Mouse (Mus musculus) kidney, embryonic 14.5 days (tissue): ENCODE data around the gene Zfp423. TPM values are rescaled to one million over a fixed set of nuclear protein-coding genes. Genes with fewer than 3 reads are reported as not detected.

Source experiments
- ATAC-seq: fragments of 200-750 bp; cut with Nextera tagmentation; 2 replicates; pipeline ENCODE4 v1.8.0; 2017; ENCODE audit warnings: moderate number of reproducible peaks, mild to moderate bottlenecking, moderate TSS enrichment, moderate library complexity; ENCODE audit not compliant: low FRiP score, low TSS enrichment
- H3K27ac ChIP-seq: fragments of 300-500 bp; sonication (generic); 2 replicates; pipeline ENCODE4 v1.5.1; 2014; ENCODE audit warnings: low read depth, mild to moderate bottlenecking, low read length, moderate library complexity, mixed read lengths
- H3K27me3 ChIP-seq: fragments of 300-500 bp; sonication (generic); 2 replicates; pipeline ENCODE4 v1.6.1; 2014; ENCODE audit warnings: mild to moderate bottlenecking, low read length; ENCODE audit not compliant: control insufficient read depth, insufficient read depth
- H3K36me3 ChIP-seq: fragments of 300-500 bp; sonication (generic); 2 replicates; pipeline ENCODE4 v1.6.1; 2014; ENCODE audit warnings: low read length, mixed read lengths; ENCODE audit not compliant: control insufficient read depth, insufficient read depth
- H3K4me1 ChIP-seq: fragments of 300-500 bp; sonication (generic); 2 replicates; pipeline ENCODE4 v1.6.1; 2014; ENCODE audit warnings: low read length, mixed read lengths; ENCODE audit not compliant: control insufficient read depth, insufficient read depth
- H3K4me2 ChIP-seq: fragments of 300-500 bp; sonication (generic); replicated peaks from 2 replicates; pipeline ENCODE4 v1.6.1; 2014; ENCODE audit warnings: low read depth, mild to moderate bottlenecking, low read length
- H3K4me3 ChIP-seq: fragments of 300-500 bp; sonication (generic); 2 replicates; pipeline ENCODE4 v1.5.1; 2014; ENCODE audit warnings: mild to moderate bottlenecking, low read length
- H3K9ac ChIP-seq: fragments of 300-500 bp; sonication (generic); 2 replicates; pipeline ENCODE4 v1.6.1; 2014; ENCODE audit warnings: low read depth, mild to moderate bottlenecking, low read length, moderate library complexity
- H3K9me3 ChIP-seq: fragments of 300-500 bp; sonication (generic); 2 replicates; pipeline ENCODE4 v1.6.1; 2016; ENCODE audit warnings: low read length; ENCODE audit not compliant: control insufficient read depth
- WGBS: fragments of 180-500 bp; shearing (Covaris S2); extraction: QIAGEN DNeasy Blood & Tissue Kit; methylation state at CpG from one replicate; pipeline ENCODE4 v1.1.7; 2014; 5-methylcytosine and 5-hydroxymethylcytosine counted together
- polyA plus RNA-seq: library from polyadenylated mRNA; unstranded; fragments of >200 nt; fragmentation: Nextera tagmentation; extraction: Ambion mirVana; gene quantifications from 2 replicates; pipeline ENCODE4 v1.2.1, GENCODE M21; 2014

Zfp423 gene
- polyA plus RNA-seq, 1 experiment from 2014 or later = 18.8 TPM

DNA sequence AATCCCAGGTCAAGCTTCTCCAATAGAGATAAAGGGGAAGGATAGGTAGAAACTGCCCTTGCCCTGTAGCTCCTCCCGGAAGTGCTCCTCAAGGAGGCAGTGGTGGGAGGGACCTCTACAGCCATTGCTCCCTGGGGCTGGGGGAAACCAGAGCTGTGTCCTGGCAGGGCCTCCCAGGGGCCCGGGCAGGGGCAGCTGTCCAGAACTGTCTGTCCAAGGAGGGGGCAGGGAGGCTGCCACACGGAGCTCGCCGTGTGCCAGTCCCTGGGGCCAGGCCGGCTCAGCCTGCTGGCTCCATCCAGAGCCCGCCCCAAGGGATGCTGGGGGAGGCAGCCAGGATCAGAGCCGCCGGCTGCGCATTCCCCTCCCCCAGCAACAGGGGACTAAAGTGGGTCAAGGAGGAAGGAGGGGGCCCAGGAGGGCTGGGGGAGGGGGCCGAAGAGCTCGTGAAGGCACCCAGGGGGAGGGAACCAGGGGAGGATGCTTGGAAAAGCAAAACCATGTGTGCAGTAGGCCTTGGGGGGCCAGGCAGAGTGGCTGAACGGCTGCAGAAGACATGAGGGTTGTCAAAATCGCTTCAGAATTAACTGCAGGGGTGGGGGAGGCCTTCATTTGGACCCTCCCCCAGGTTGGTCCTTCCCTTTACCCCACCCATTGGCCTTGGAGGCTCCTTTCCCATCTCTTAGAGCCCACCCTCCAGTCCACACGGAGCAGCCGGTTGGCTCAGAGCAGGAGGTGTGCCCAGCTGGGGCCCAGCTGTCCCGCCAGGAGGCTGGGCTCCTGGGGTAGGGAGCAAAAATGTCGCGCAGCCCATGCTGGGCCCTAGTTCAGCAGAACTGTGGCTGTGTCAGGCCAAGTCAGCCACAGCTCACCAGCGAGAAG is 20.8 kb downstream of the Zfp423 start:
- Histone ChIP-seq H3K4me1 (peaks cover 51% of the 10 kb centered on the region), H3K36me3 (no peaks in the 10 kb centered on the region), H3K9me3 (no peaks in the 10 kb centered on the region), H3K27me3 (no peaks in the 10 kb centered on the region), H3K27ac (peak overlapping the region; percentile 72), H3K4me2 (peak overlapping the region; percentile 42), H3K4me3 (peak overlapping the region; percentile 11; the same call in 1 of the 2 replicates), H3K9ac (peak overlapping the region; percentile 46; the same call in 1 of the 2 replicates)
- WGBS = 1% methylated on average over 20 of the region's 20 CpGs
- peak; percentile 93 for ATAC-seq

DNA sequence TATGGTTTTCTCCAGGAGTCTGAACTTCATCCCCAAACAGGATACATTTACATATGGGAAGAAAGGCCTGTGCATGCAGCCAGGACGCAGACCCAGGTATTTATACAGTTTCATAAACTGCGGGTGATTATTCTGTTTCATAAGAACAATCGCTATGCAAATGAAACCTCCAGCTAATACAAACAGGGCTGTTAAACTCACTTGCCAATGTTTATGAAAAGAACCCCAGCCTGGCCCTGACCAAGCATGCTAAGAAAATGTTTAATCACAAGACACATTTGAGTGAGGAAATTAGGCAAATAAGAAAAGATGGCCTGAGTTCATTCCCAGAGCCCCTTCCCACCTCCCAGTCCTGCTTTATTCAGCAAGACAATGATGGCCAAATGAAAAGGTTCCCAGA is 22.2 kb downstream of the Zfp423 start:
- Histone ChIP-seq H3K4me3 (no peak overlapping the region), H3K36me3 (no peaks in the 10 kb centered on the region), H3K27me3 (no peaks in the 10 kb centered on the region), H3K4me2 (no peak overlapping the region), H3K27ac (no peak overlapping the region), H3K9ac (no peak overlapping the region), H3K9me3 (no peaks in the 10 kb centered on the region), H3K4me1 (peaks cover 59% of the 10 kb centered on the region)
- no peak for ATAC-seq
- WGBS = 86% methylated on average over 3 of the region's 3 CpGs

DNA sequence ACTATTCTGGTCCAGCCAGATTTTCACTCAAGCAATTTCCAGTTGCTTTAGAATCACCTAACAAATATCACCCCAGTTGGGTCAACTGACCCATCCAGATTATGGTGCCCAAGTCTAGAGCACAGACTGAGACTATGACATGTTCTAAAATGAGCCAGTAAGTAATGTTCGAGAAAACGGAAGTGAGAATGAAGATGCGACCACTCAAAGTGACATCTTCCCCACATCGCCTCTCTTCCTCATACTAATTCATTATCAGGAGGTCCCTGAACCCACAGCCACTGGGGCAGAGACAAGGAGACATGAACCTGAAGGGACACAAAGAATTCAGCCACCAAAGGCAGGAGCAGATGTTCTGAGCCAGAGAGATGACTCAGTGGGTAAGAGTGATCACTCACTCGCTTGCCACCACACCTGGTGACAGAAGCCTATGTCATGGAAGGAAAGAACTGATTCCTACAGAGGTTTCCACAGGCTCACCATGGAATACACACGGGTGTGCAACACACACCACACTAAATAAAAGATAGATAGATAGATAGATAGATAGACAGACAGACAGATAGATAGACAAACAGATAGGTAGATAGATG is 24.2 kb downstream of the Zfp423 start:
- Histone ChIP-seq H3K9ac (no peak overlapping the region), H3K4me1 (peaks cover 59% of the 10 kb centered on the region), H3K4me2 (no peak overlapping the region), H3K27ac (no peak overlapping the region), H3K9me3 (no peaks in the 10 kb centered on the region), H3K36me3 (no peaks in the 10 kb centered on the region), H3K27me3 (no peaks in the 10 kb centered on the region), H3K4me3 (no peak overlapping the region)
- 95% methylated on average over 6 of the region's 6 CpGs for WGBS
- ATAC-seq = no peak

DNA sequence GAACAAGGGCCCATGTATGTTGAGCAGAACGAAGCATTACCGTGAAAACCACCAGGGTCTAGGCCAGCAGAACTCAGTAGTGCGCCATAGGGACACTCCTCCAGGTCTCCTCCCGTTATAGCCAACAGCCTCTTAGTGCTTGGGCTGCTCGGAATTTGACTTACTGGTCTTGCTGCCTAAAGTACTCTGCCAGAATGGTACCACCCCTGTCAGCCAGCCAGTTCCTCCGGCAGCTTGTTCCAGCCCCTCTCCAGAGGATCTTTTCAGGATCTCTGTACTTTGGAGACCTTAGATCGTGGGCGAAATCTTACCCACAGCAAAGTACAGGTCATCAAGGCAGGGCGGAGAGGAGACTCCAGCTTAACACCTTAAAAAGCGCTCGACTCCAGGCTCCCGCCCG is 25.2 kb downstream of the Zfp423 start:
- Histone ChIP-seq H3K9me3 (no peaks in the 10 kb centered on the region), H3K27me3 (no peaks in the 10 kb centered on the region), H3K27ac (no peak overlapping the region), H3K4me3 (no peak overlapping the region), H3K36me3 (no peaks in the 10 kb centered on the region), H3K4me2 (no peak overlapping the region), H3K9ac (no peak overlapping the region), H3K4me1 (peaks cover 53% of the 10 kb centered on the region)
- 51% methylated on average over 13 of the region's 13 CpGs for WGBS
- no peak for ATAC-seq

DNA sequence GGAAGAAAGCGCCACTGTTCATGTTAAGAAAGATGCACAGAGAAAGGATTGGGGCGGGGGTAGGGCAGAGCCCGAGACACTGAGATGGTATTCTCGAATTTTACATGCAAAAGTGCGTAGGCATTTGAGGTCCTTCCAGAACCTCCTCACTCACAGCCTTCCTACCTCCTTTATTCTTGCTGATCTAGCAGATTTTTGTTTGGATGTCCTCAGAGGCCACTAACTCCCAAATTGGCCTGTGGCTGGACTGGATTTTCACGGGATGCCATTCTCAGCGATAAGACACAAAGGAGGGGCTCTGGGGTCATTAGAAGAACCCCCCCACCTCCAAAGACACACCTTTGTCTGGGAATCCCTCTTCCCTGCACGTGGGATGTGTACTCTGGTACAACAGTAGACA is 25.6 kb downstream of the Zfp423 start:
- H3K4me2 ChIP-seq = no peak overlapping the region
- H3K9me3 ChIP-seq = no peaks in the 10 kb centered on the region
- H3K27ac ChIP-seq = no peak overlapping the region
- no peak overlapping the region for H3K9ac ChIP-seq
- no peak for ATAC-seq
- WGBS = 49% methylated on average over 8 of the region's 8 CpGs
- H3K4me3 ChIP-seq = no peak overlapping the region
- no peaks in the 10 kb centered on the region for H3K36me3 ChIP-seq
- peaks cover 53% of the 10 kb centered on the region for H3K4me1 ChIP-seq
- no peaks in the 10 kb centered on the region for H3K27me3 ChIP-seq

DNA sequence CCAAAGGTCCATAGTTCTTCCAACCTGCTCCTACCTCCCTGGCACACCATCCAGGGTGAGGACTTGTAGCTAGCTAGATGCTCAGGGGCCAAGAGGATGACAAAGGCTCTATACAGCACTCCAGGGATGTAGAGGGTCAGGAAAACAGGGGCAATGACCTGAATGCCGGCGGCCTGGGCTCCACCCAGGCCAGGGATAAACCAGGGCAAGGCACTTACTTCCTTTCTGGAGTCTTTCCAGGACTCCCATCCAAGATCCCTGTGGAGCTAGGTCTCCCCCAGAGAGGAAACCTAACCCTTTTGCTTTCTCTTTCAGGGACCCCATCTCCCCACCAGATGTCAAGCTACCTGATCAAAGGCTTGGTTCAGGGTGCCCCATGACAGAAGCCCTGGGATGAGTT is 30.5 kb downstream of the Zfp423 start:
- H3K9ac ChIP-seq = no peak overlapping the region
- no peaks in the 10 kb centered on the region for H3K36me3 ChIP-seq
- H3K27ac ChIP-seq = no peak overlapping the region
- peaks cover 49% of the 10 kb centered on the region for H3K4me1 ChIP-seq
- H3K4me3 ChIP-seq = no peak overlapping the region
- H3K4me2 ChIP-seq = no peak overlapping the region
- H3K27me3 ChIP-seq = no peaks in the 10 kb centered on the region
- 0 out of 2 replicates have a peak, but pooled peaks have one; percentile 32 for ATAC-seq
- H3K9me3 ChIP-seq = no peaks in the 10 kb centered on the region
- 19% methylated on average over 2 of the region's 2 CpGs for WGBS

DNA sequence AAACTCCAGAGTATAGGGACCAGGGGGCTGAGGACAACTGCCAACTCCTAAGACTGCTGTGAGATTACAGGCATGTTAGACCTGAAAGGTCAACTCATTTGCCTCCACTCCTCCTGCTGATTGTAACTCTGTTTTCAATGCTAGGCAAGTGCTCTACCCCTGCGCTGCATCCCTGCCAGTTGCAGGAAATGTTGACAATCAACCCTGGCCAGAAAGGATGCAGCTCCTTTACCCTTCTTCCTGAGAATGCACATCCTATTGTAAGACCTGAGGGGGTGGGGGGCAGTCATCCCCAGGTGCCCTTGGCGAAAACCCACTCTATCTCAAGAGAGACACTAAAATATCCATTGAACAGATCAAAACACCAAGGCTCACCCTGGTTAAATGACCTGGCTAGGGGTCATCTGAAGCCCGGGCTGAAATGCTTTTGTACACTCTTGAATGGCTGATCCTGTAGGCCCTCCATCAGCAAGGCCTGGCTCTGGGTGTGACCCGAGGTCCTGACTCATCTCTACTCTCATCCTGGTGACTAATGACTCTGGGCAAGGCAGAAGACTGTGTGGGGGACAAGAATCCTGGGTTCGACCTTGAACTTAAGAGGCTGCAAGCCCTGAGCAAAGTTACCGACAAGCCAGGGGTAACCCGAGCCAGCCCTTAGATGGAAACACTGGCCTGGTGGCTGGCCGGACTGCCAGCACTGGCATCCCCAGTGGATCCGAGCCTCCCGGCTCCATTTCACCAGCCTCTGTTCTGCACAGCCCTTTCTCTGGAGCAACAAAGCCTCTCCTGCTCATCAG is 32.2 kb downstream of the Zfp423 start:
- Histone ChIP-seq H3K4me2 (no peak overlapping the region), H3K27me3 (no peaks in the 10 kb centered on the region), H3K4me3 (no peak overlapping the region), H3K9ac (no peak overlapping the region), H3K36me3 (no peaks in the 10 kb centered on the region), H3K9me3 (no peaks in the 10 kb centered on the region), H3K4me1 (peaks cover 38% of the 10 kb centered on the region), H3K27ac (no peak overlapping the region)
- ATAC-seq = no peak
- WGBS = 55% methylated on average over 10 of the region's 10 CpGs

DNA sequence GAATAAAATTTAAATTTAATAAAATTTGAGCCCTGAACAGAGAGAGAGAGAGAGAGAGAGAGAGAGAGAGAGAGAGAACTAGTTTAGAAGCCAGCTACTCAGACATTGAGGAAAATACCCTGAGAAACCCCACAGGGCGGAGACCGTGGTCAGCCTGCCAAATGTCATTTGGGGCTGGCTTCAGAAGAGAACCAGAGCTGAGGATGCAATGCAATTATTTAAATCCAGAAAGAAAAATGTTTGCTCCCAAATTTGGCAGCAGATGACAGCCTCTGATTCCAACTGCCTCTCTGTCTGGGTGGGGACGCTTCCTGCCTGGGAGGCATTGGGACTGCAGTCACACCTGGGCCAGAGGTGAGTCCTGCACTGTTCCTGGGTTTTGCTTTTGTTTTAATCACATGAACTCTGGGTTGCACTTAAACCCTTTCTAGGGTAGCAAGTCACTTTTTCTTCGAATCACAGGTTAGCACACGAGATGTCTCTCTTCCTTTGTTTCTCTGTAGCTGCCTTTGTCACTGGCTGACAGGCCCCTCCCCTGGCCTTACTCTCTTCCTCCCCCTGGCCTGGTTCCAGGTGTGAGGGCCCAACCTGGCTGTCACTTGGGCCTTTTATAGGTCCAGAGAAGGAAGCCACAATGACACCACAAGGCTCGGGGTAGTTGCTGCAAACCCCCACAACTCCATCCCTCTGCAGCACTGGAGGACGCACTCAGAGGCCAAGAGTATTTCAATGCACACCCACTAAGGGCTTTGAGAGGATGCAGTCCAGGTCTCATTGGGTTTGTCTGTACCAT is 33.1 kb downstream of the Zfp423 start:
- H3K4me1 ChIP-seq = peaks cover 38% of the 10 kb centered on the region; the same call in 1 of the 2 replicates
- no peak overlapping the region for H3K9ac ChIP-seq
- H3K27me3 ChIP-seq = no peaks in the 10 kb centered on the region
- no peaks in the 10 kb centered on the region for H3K36me3 ChIP-seq
- no peak overlapping the region for H3K27ac ChIP-seq
- no peak for ATAC-seq
- H3K4me2 ChIP-seq = no peak overlapping the region
- H3K4me3 ChIP-seq = no peak overlapping the region
- 68% methylated on average over 7 of the region's 7 CpGs for WGBS
- H3K9me3 ChIP-seq = no peaks in the 10 kb centered on the region
